Mouse (Mus musculus) heart, postnatal 0 days (tissue): Measurements from ENCODE around the gene Krt14. TPM values are rescaled to one million over a fixed set of nuclear protein-coding genes. Genes with fewer than 3 reads are reported as not detected.
"Not testable (repeated sequence)": the region's sequence is repeated elsewhere in the genome, so short reads cannot be mapped to it uniquely, and the experiment has no call there.

Experiments used
- ATAC-seq: fragments of 200-750 bp; cut with Nextera tagmentation; 2 replicates; pipeline ENCODE4 v1.8.0; 2017; ENCODE audit warnings: low read depth, moderate number of reproducible peaks, moderate library complexity; ENCODE audit not compliant: insufficient read depth
- DNase-seq: peaks from one replicate; pipeline ENCODE4 v3.0.0-alpha.2; 2016; ENCODE audit warnings: low spot score
- H3K27ac ChIP-seq: fragments of 300-500 bp; sonication (generic); 2 replicates; pipeline ENCODE4 v1.5.1; 2014; ENCODE audit warnings: low read depth, mild to moderate bottlenecking
- H3K27me3 ChIP-seq: fragments of 300-500 bp; sonication (generic); 2 replicates; pipeline ENCODE4 v1.6.1; 2014; ENCODE audit warnings: low read length, mixed read lengths; ENCODE audit not compliant: control insufficient read depth, insufficient read depth
- H3K36me3 ChIP-seq: fragments of 300-500 bp; sonication (generic); replicated peaks from 2 replicates; pipeline ENCODE4 v1.6.1; 2014; ENCODE audit warnings: low read length, mixed read lengths; ENCODE audit not compliant: control insufficient read depth, insufficient read depth
- H3K4me1 ChIP-seq: fragments of 300-500 bp; sonication (generic); 2 replicates; pipeline ENCODE4 v1.6.1; 2014; ENCODE audit warnings: antibody characterized with exemption; ENCODE audit not compliant: control insufficient read depth, insufficient read depth
- H3K4me2 ChIP-seq: fragments of 300-500 bp; sonication (generic); 2 replicates; pipeline ENCODE4 v1.6.1; 2014; ENCODE audit warnings: low read depth, mild to moderate bottlenecking, low read length, moderate library complexity
- H3K4me3 ChIP-seq: fragments of 300-500 bp; sonication (generic); 2 replicates; pipeline ENCODE4 v1.5.1; 2014; ENCODE audit warnings: low read depth, low read length
- H3K9ac ChIP-seq: fragments of 300-500 bp; sonication (generic); replicated peaks from 2 replicates; pipeline ENCODE4 v1.6.1; 2014; ENCODE audit warnings: low read depth, low read length, mixed read lengths
- H3K9me3 ChIP-seq: fragments of 300-500 bp; sonication (generic); replicated peaks from 2 replicates; pipeline ENCODE4 v1.6.1; 2016; ENCODE audit warnings: low read length; ENCODE audit not compliant: control insufficient read depth
- CTCF ChIP-seq: IDR thresholded peaks from 2 replicates; pipeline ENCODE4 v1.5.1; 2016; ENCODE audit warnings: antibody characterized with exemption, control low read depth, low read depth
- EP300 ChIP-seq: IDR thresholded peaks from 2 replicates; pipeline ENCODE4 v1.6.1; 2016; ENCODE audit warnings: antibody characterized with exemption, low read depth
- WGBS: fragments of 180-500 bp; shearing (Covaris S2); extraction: QIAGEN DNeasy Blood & Tissue Kit; methylation state at CpG from one replicate; pipeline ENCODE4 v1.1.7; 2014; 5-methylcytosine and 5-hydroxymethylcytosine counted together
- polyA plus RNA-seq: library from polyadenylated mRNA; unstranded; fragments of >200 nt; fragmentation: Nextera tagmentation; extraction: Ambion mirVana; gene quantifications from 2 replicates; pipeline ENCODE4 v1.2.1, GENCODE M21; 2015
- total RNA-seq: library from RNA; depleted of rRNA; stranded (reverse); fragments of >200 nt; gene quantifications from 2 replicates; pipeline ENCODE4 v1.2.3, GENCODE M21; 2014; ENCODE audit warnings: low replicate concordance; rRNA removed

The Krt14 gene
- total RNA-seq, result 2.3 and 3.1 TPM in 2 replicates
- polyA plus RNA-seq, result 2.8 and 3.0 TPM in 2 replicates

GRCm38 (mm10) chr11:100207498-100207897, at the start of gene Krt14:
Gene Krt14, minus strand, starts transcription at chr11:100207548.
- H3K4me1 ChIP-seq, result no peaks in the 10 kb centered on the region
- no peak for DNase-seq
- no peak within 1 kb of the TSS for H3K9ac ChIP-seq
- no peak for ATAC-seq
- H3K4me2 ChIP-seq, result no peak within 1 kb of the TSS
- no peaks in the 10 kb centered on the region for H3K36me3 ChIP-seq
- no peaks in the 10 kb centered on the region for H3K9me3 ChIP-seq
- no peaks in the 10 kb centered on the region for H3K27me3 ChIP-seq
- WGBS, result 74% methylated on average over 8 of the region's 8 CpGs
- H3K4me3 ChIP-seq, result no peak within 1 kb of the TSS
- H3K27ac ChIP-seq, result no peak within 1 kb of the TSS
- no peak for TF ChIP-seq EP300
- no peak for TF ChIP-seq CTCF

GRCm38 (mm10) chr11:100255514-100255913, 48.2 kb upstream of the Krt14 start:
- Histone ChIP-seq H3K27ac (no peak overlapping the region), H3K4me3 (no peak overlapping the region), H3K9ac (no peak overlapping the region), H3K4me1 (no peaks in the 10 kb centered on the region), H3K27me3 (no peaks in the 10 kb centered on the region), H3K9me3 (no peaks in the 10 kb centered on the region), H3K4me2 (no peak overlapping the region), H3K36me3 (no peaks in the 10 kb centered on the region)
- ATAC-seq (no peak), DNase-seq (no peak)
- TF ChIP-seq CTCF, result no peak
- no peak for TF ChIP-seq EP300
- WGBS, result 78% methylated on average over 6 of the region's 6 CpGs

- no peak overlapping the region for H3K4me2 ChIP-seq
- H3K27me3 ChIP-seq, result no peaks in the 10 kb centered on the region
- H3K4me1 ChIP-seq, result no peaks in the 10 kb centered on the region
- 52% methylated on average over 5 of the region's 5 CpGs for WGBS
- H3K4me3 ChIP-seq, result no peak overlapping the region
- ATAC-seq, result no peak
- H3K36me3 ChIP-seq, result no peaks in the 10 kb centered on the region
- TF ChIP-seq EP300 (no peak), CTCF (no peak)
- no peak overlapping the region for H3K27ac ChIP-seq
- DNase-seq, result no peak
- H3K9ac ChIP-seq, result no peak overlapping the region
- no peaks in the 10 kb centered on the region for H3K9me3 ChIP-seq
Measured at GRCm38 (mm10) chr11:100254360-100255090, 47.2 kb upstream of the Krt14 start.

GRCm38 (mm10) chr11:100248852-100249465, 41.6 kb upstream of the Krt14 start, which contains the start of gene Krt16:
Gene Krt16, minus strand, starts transcription at chr11:100248902.
- Histone ChIP-seq H3K9me3 (no peaks in the 10 kb centered on the region), H3K27me3 (no peaks in the 10 kb centered on the region), H3K4me2 (no peak within 1 kb of the TSS), H3K4me1 (no peaks in the 10 kb centered on the region), H3K36me3 (no peaks in the 10 kb centered on the region), H3K27ac (no peak within 1 kb of the TSS), H3K4me3 (no peak within 1 kb of the TSS), H3K9ac (no peak within 1 kb of the TSS)
- ATAC-seq (no peak), DNase-seq (no peak)
- WGBS, result 72% methylated on average over 7 of the region's 7 CpGs
- TF ChIP-seq EP300 (no peak), CTCF (no peak)

GRCm38 (mm10) chr11:100246471-100246870, 39.1 kb upstream of the Krt14 start:
- not testable (repeated sequence) for DNase-seq, H3K4me2 ChIP-seq, H3K4me1 ChIP-seq, ATAC-seq, H3K4me3 ChIP-seq, H3K36me3 ChIP-seq, H3K9ac ChIP-seq, H3K27me3 ChIP-seq, H3K9me3 ChIP-seq, H3K27ac ChIP-seq
- WGBS, result 59% methylated on average over 7 of the region's 7 CpGs

- not testable (repeated sequence) for H3K27ac ChIP-seq, H3K4me1 ChIP-seq, ATAC-seq, H3K4me2 ChIP-seq, DNase-seq, H3K9me3 ChIP-seq, H3K9ac ChIP-seq, H3K36me3 ChIP-seq, H3K27me3 ChIP-seq, H3K4me3 ChIP-seq
- WGBS, result 83% methylated on average over 4 of the region's 4 CpGs
Measured at GRCm38 (mm10) chr11:100240272-100240671, 32.9 kb upstream of the Krt14 start.
